Mouse (Mus musculus) adrenal gland, postnatal 14 days (tissue): ENCODE data around the gene Cfap73. TPM values are rescaled to one million over a fixed set of nuclear protein-coding genes. Genes with fewer than 3 reads are reported as not detected.

ENCODE experiments used
- DNase-seq: peaks from one replicate; pipeline ENCODE4 v3.0.0; 2021; ENCODE audit warnings: mixed read lengths
- total RNA-seq: library from RNA; stranded (reverse); gene quantifications from 2 replicates; pipeline ENCODE4 v1.2.3, GENCODE M21; 2021

The Cfap73 gene
- total RNA-seq, 1 experiment from 2014 or later = 0.63 TPM

- DNase-seq = no peak
These were observed 49.1 kb downstream of the Cfap73 start for GRCm38 (mm10) chr5:120584968-120585367.

- DNase-seq = no peak
These were observed 50.5 kb downstream of the Cfap73 start for GRCm38 (mm10) chr5:120583511-120583910.

GRCm38 (mm10) chr5:120582002-120582401, 52.0 kb downstream of the Cfap73 start:
- DNase-seq = no peak

- DNase-seq = no peak
These were observed 54.0 kb downstream of the Cfap73 start for GRCm38 (mm10) chr5:120579898-120580626.

GRCm38 (mm10) chr5:120579211-120579897, 54.7 kb downstream of the Cfap73 start:
- peak; percentile 75 for DNase-seq

- DNase-seq = peak; percentile 79
These were observed 55.4 kb downstream of the Cfap73 start for GRCm38 (mm10) chr5:120578504-120579081.

Other genes starting within 250 kb of the Cfap73 start
- gene Lhx5, start 202.5 kb downstream of the Cfap73 start, total RNA-seq = not detected in 2 replicates
- 43.0 and 43.7 TPM in 2 replicates for gene Sdsl, start 161.4 kb downstream of the Cfap73 start, total RNA-seq
- 3.5 and 28.1 TPM in 2 replicates for gene Sds, start 157.7 kb downstream of the Cfap73 start, total RNA-seq
- gene Plbd2, start 130.6 kb downstream of the Cfap73 start, total RNA-seq = 63.6 and 70.5 TPM in 2 replicates
- gene Slc8b1, start 123.1 kb downstream of the Cfap73 start, total RNA-seq = 33.5 and 35.6 TPM in 2 replicates
- gene Tpcn1, start 45.6 kb downstream of the Cfap73 start, total RNA-seq = 56.5 and 57.5 TPM in 2 replicates
- gene Iqcd, start 45.2 kb downstream of the Cfap73 start, total RNA-seq = 0.30 and 0.48 TPM in 2 replicates
- gene Rita1, start 21.6 kb downstream of the Cfap73 start, total RNA-seq = 15.6 and 16.0 TPM in 2 replicates
- 38.6 and 45.9 TPM in 2 replicates for gene Ddx54, start 21.5 kb downstream of the Cfap73 start, total RNA-seq
- gene Rasal1, start 14.6 kb upstream of the Cfap73 start, total RNA-seq = 8.3 and 13.1 TPM in 2 replicates
- gene Dtx1, start 77.7 kb upstream of the Cfap73 start, total RNA-seq = 7.3 and 8.0 TPM in 2 replicates
- 0.08 and 0.30 TPM in 2 replicates for gene Oas2, start 115.6 kb upstream of the Cfap73 start, total RNA-seq
- gene Oas3, start 143.4 kb upstream of the Cfap73 start, total RNA-seq = 0.22 and 0.41 TPM in 2 replicates
- gene Oas1e, start 161.3 kb upstream of the Cfap73 start, total RNA-seq = not detected in 2 replicates
- 0.89 and 1.8 TPM in 2 replicates for gene Oas1c, start 178.3 kb upstream of the Cfap73 start, total RNA-seq
- not detected in 2 replicates for gene Oas1f, start 213.1 kb upstream of the Cfap73 start, total RNA-seq
- not detected in 2 replicates for gene Oas1h, start 227.2 kb upstream of the Cfap73 start, total RNA-seq